Mouse (Mus musculus): ENCODE data around the gene Adcy4. TPM values are rescaled to one million over a fixed set of nuclear protein-coding genes. Genes with fewer than 3 reads are reported as not detected.
A peak's percentile ranks its signal among the peaks of the same experiment; 100 is the strongest.

Gene Adcy4
- polyA plus RNA-seq, 1 experiment from 2014 or later, result 17.7 TPM

GRCm38 (mm10) chr14:55734869-55735268 is 49.0 kb downstream of the Adcy4 start:
- H3K27me3 ChIP-seq (ENCODE audit: control insufficient read depth, insufficient read depth, low read length), result peaks cover 4% of the 10 kb centered on the region; the same call in 1 of the 2 replicates
- no peak overlapping the region for H3K4me2 ChIP-seq (ENCODE audit: low read length)
- H3K36me3 ChIP-seq (ENCODE audit: control insufficient read depth, insufficient read depth, low read length), result peaks cover 24% of the 10 kb centered on the region
- H3K4me1 ChIP-seq (ENCODE audit: control insufficient read depth in 2 of 2, insufficient read depth in 2 of 2, low read length in 2 of 2), result no peaks in the 10 kb centered on the region
- WGBS, result 69% methylated on average over 7 of the region's 7 CpGs
- H3K4me3 ChIP-seq (ENCODE audit: control insufficient read depth in 1 of 2, insufficient read depth in 1 of 2, low read depth in 1 of 2, low read length in 2 of 2), result no peak overlapping the region
- no peaks in the 10 kb centered on the region for H3K9me3 ChIP-seq (ENCODE audit: control insufficient read depth, low read length)
- no peak overlapping the region for H3K27ac ChIP-seq (replicated peaks in 1 of 2; ENCODE audit: control insufficient read depth in 1 of 2, insufficient read depth in 1 of 2, low read depth in 2 of 2, low read length in 2 of 2)
- no peak for ATAC-seq (ENCODE audit: insufficient number of reproducible peaks, insufficient read depth, low FRiP score, low read depth)
- no peak overlapping the region for H3K9ac ChIP-seq (ENCODE audit: low read length)

GRCm38 (mm10) chr14:55733889-55734288 is 50.0 kb downstream of the Adcy4 start:
- Histone ChIP-seq H3K4me3 (ENCODE audit: control insufficient read depth in 1 of 2, insufficient read depth in 1 of 2, low read depth in 1 of 2, low read length in 2 of 2) (no peak overlapping the region), H3K36me3 (ENCODE audit: control insufficient read depth, insufficient read depth, low read length) (peaks cover 15% of the 10 kb centered on the region), H3K9me3 (ENCODE audit: control insufficient read depth, low read length) (no peaks in the 10 kb centered on the region), H3K27ac (replicated peaks in 1 of 2; ENCODE audit: control insufficient read depth in 1 of 2, insufficient read depth in 1 of 2, low read depth in 2 of 2, low read length in 2 of 2) (no peak overlapping the region), H3K9ac (ENCODE audit: low read length) (no peak overlapping the region), H3K27me3 (ENCODE audit: control insufficient read depth, insufficient read depth, low read length) (peaks cover 4% of the 10 kb centered on the region; the same call in 1 of the 2 replicates), H3K4me2 (ENCODE audit: low read length) (no peak overlapping the region), H3K4me1 (ENCODE audit: control insufficient read depth in 2 of 2, insufficient read depth in 2 of 2, low read length in 2 of 2) (no peaks in the 10 kb centered on the region)
- ATAC-seq (ENCODE audit: insufficient number of reproducible peaks, insufficient read depth, low FRiP score, low read depth), result no peak
- 57% methylated on average over 10 of the region's 10 CpGs for WGBS

GRCm38 (mm10) chr14:55730531-55731032 is 53.3 kb downstream of the Adcy4 start:
- Histone ChIP-seq H3K27ac (replicated peaks in 1 of 2; ENCODE audit: control insufficient read depth in 1 of 2, insufficient read depth in 1 of 2, low read depth in 2 of 2, low read length in 2 of 2) (no peak overlapping the region), H3K4me1 (ENCODE audit: control insufficient read depth in 2 of 2, insufficient read depth in 2 of 2, low read length in 2 of 2) (no peaks in the 10 kb centered on the region), H3K36me3 (ENCODE audit: control insufficient read depth, insufficient read depth, low read length) (no peaks in the 10 kb centered on the region), H3K9ac (ENCODE audit: low read length) (no peak overlapping the region), H3K4me2 (ENCODE audit: low read length) (no peak overlapping the region), H3K4me3 (ENCODE audit: control insufficient read depth in 1 of 2, insufficient read depth in 1 of 2, low read depth in 1 of 2, low read length in 2 of 2) (no peak overlapping the region), H3K9me3 (ENCODE audit: control insufficient read depth, low read length) (no peaks in the 10 kb centered on the region), H3K27me3 (ENCODE audit: control insufficient read depth, insufficient read depth, low read length) (peaks cover 4% of the 10 kb centered on the region; the same call in 1 of the 2 replicates)
- ATAC-seq (ENCODE audit: insufficient number of reproducible peaks, insufficient read depth, low FRiP score, low read depth), result no peak
- WGBS, result 65% methylated on average over 7 of the region's 7 CpGs

- 71% methylated on average over 7 of the region's 7 CpGs for WGBS
- H3K4me1 ChIP-seq (ENCODE audit: control insufficient read depth in 2 of 2, insufficient read depth in 2 of 2, low read length in 2 of 2), result no peaks in the 10 kb centered on the region
Measured at GRCm38 (mm10) chr14:55730116-55730515, 53.8 kb downstream of the Adcy4 start.

GRCm38 (mm10) chr14:55727889-55728685 is 55.8 kb downstream of the Adcy4 start:
- no peaks in the 10 kb centered on the region for H3K4me1 ChIP-seq (ENCODE audit: control insufficient read depth in 2 of 2, insufficient read depth in 2 of 2, low read length in 2 of 2)
- WGBS, result 64% methylated on average over 8 of the region's 8 CpGs
- no peak overlapping the region for H3K4me3 ChIP-seq (ENCODE audit: control insufficient read depth in 1 of 2, insufficient read depth in 1 of 2, low read depth in 1 of 2, low read length in 2 of 2)
- no peak overlapping the region for H3K27ac ChIP-seq (replicated peaks in 1 of 2; ENCODE audit: control insufficient read depth in 1 of 2, insufficient read depth in 1 of 2, low read depth in 2 of 2, low read length in 2 of 2)
- no peaks in the 10 kb centered on the region for H3K36me3 ChIP-seq (ENCODE audit: control insufficient read depth, insufficient read depth, low read length)
- no peak overlapping the region for H3K4me2 ChIP-seq (ENCODE audit: low read length)
- ATAC-seq (ENCODE audit: insufficient number of reproducible peaks, insufficient read depth, low FRiP score, low read depth), result no peak
- H3K9ac ChIP-seq (ENCODE audit: low read length), result no peak overlapping the region
- H3K27me3 ChIP-seq (ENCODE audit: control insufficient read depth, insufficient read depth, low read length), result peaks cover 4% of the 10 kb centered on the region; the same call in 1 of the 2 replicates
- H3K9me3 ChIP-seq (ENCODE audit: control insufficient read depth, low read length), result no peaks in the 10 kb centered on the region

More at GRCm38 (mm10) chr14:55730116-55730515, 53.8 kb downstream of the Adcy4 start:
- Histone ChIP-seq H3K27ac (replicated peaks in 1 of 2; ENCODE audit: control insufficient read depth in 1 of 2, insufficient read depth in 1 of 2, low read depth in 2 of 2, low read length in 2 of 2) (no peak overlapping the region), H3K4me2 (ENCODE audit: low read length) (no peak overlapping the region), H3K27me3 (ENCODE audit: control insufficient read depth, insufficient read depth, low read length) (peaks cover 4% of the 10 kb centered on the region; the same call in 1 of the 2 replicates), H3K36me3 (ENCODE audit: control insufficient read depth, insufficient read depth, low read length) (no peaks in the 10 kb centered on the region), H3K9ac (ENCODE audit: low read length) (no peak overlapping the region), H3K9me3 (ENCODE audit: control insufficient read depth, low read length) (no peaks in the 10 kb centered on the region), H3K4me3 (ENCODE audit: control insufficient read depth in 1 of 2, insufficient read depth in 1 of 2, low read depth in 1 of 2, low read length in 2 of 2) (no peak overlapping the region)
- ATAC-seq (ENCODE audit: insufficient number of reproducible peaks, insufficient read depth, low FRiP score, low read depth), result no peak

- Histone ChIP-seq H3K4me3 (ENCODE audit: control insufficient read depth in 1 of 2, insufficient read depth in 1 of 2, low read depth in 1 of 2, low read length in 2 of 2) (no peak overlapping the region), H3K4me1 (ENCODE audit: control insufficient read depth in 2 of 2, insufficient read depth in 2 of 2, low read length in 2 of 2) (no peaks in the 10 kb centered on the region), H3K36me3 (ENCODE audit: control insufficient read depth, insufficient read depth, low read length) (no peaks in the 10 kb centered on the region), H3K4me2 (ENCODE audit: low read length) (no peak overlapping the region), H3K9me3 (ENCODE audit: control insufficient read depth, low read length) (no peaks in the 10 kb centered on the region), H3K27ac (replicated peaks in 1 of 2; ENCODE audit: control insufficient read depth in 1 of 2, insufficient read depth in 1 of 2, low read depth in 2 of 2, low read length in 2 of 2) (no peak overlapping the region), H3K27me3 (ENCODE audit: control insufficient read depth, insufficient read depth, low read length) (peaks cover 4% of the 10 kb centered on the region; the same call in 1 of the 2 replicates), H3K9ac (ENCODE audit: low read length) (no peak overlapping the region)
- ATAC-seq (ENCODE audit: insufficient number of reproducible peaks, insufficient read depth, low FRiP score, low read depth), result no peak
Measured at GRCm38 (mm10) chr14:55726261-55726660, 57.6 kb downstream of the Adcy4 start.

- H3K4me3 ChIP-seq (ENCODE audit: control insufficient read depth in 1 of 2, insufficient read depth in 1 of 2, low read depth in 1 of 2, low read length in 2 of 2), result no peak overlapping the region
- H3K9ac ChIP-seq (ENCODE audit: low read length), result no peak overlapping the region
- H3K4me1 ChIP-seq (ENCODE audit: control insufficient read depth in 2 of 2, insufficient read depth in 2 of 2, low read length in 2 of 2), result no peaks in the 10 kb centered on the region
- H3K27ac ChIP-seq (replicated peaks in 1 of 2; ENCODE audit: control insufficient read depth in 1 of 2, insufficient read depth in 1 of 2, low read depth in 2 of 2, low read length in 2 of 2), result 0 out of 4 replicates have a peak overlapping the region, but pooled peaks of 1 of the 2 experiments have one; percentile 11
- no peaks in the 10 kb centered on the region for H3K9me3 ChIP-seq (ENCODE audit: control insufficient read depth, low read length)
- H3K36me3 ChIP-seq (ENCODE audit: control insufficient read depth, insufficient read depth, low read length), result peaks cover 7% of the 10 kb centered on the region; the same call in 1 of the 2 replicates
- WGBS, result 38% methylated on average over 8 of the region's 8 CpGs
- no peak overlapping the region for H3K4me2 ChIP-seq (ENCODE audit: low read length)
- ATAC-seq (ENCODE audit: insufficient number of reproducible peaks, insufficient read depth, low FRiP score, low read depth), result no peak
- H3K27me3 ChIP-seq (ENCODE audit: control insufficient read depth, insufficient read depth, low read length), result no peaks in the 10 kb centered on the region
Measured at GRCm38 (mm10) chr14:55724411-55724871, 59.5 kb downstream of the Adcy4 start.

All from heart, embryonic 14.5 days (tissue).